Mouse (Mus musculus): ENCODE data around the gene Mapkapk2. TPM values are rescaled to one million over a fixed set of nuclear protein-coding genes. Genes with fewer than 3 reads are reported as not detected.

Gene Mapkapk2
- 7.3 TPM for polyA plus RNA-seq (2017; shearing (Covaris generic))

GRCm38 (mm10) chr1:131097700-131098094 lies at the start of gene Mapkapk2:
Gene Mapkapk2 (minus strand): TSS chr1:131097826.

GRCm38 (mm10) chr1:131138191-131139016 lies 40.8 kb upstream of the Mapkapk2 start, which contains the start of gene Dyrk3:
Gene Dyrk3 (minus strand): TSS chr1:131138340.

GRCm38 (mm10) chr1:131019492-131020098 lies 78.0 kb downstream of the Mapkapk2 start, which contains the start of gene Il10:
Gene Il10 (plus strand): TSS chr1:131019845.

Other genes starting within 250 kb of the Mapkapk2 start
- gene Fcmr, start 232.2 kb downstream of the Mapkapk2 start, polyA plus RNA-seq (2017; shearing (Covaris generic)) = 5.2 TPM
- not detected for gene Il24, start 210.4 kb downstream of the Mapkapk2 start, polyA plus RNA-seq (2017; shearing (Covaris generic))
- not detected for gene Il20, start 186.4 kb downstream of the Mapkapk2 start, polyA plus RNA-seq (2017; shearing (Covaris generic))
- not detected for gene Il19, start 157.7 kb downstream of the Mapkapk2 start, polyA plus RNA-seq (2017; shearing (Covaris generic))
- 4.9 TPM for gene Il10, start 78.0 kb downstream of the Mapkapk2 start, polyA plus RNA-seq (2017; shearing (Covaris generic))
- not detected for gene Dyrk3, start 40.5 kb upstream of the Mapkapk2 start, polyA plus RNA-seq (2017; shearing (Covaris generic))
- gene Eif2d, start 55.4 kb upstream of the Mapkapk2 start, polyA plus RNA-seq (2017; shearing (Covaris generic)) = 71.1 TPM
- 507 TPM for gene Rassf5, start 147.4 kb upstream of the Mapkapk2 start, polyA plus RNA-seq (2017; shearing (Covaris generic))
- gene Ikbke, start 181.8 kb upstream of the Mapkapk2 start, polyA plus RNA-seq (2017; shearing (Covaris generic)) = 230 TPM

All from CD4-positive, CD25-positive, alpha-beta regulatory T cell, adult 9 weeks (primary cell).